Mouse (Mus musculus) myocyte (in vitro differentiated cells): ENCODE data around the gene Auts2. TPM values are rescaled to one million over a fixed set of nuclear protein-coding genes. Genes with fewer than 3 reads are reported as not detected.

Source experiments
- H3K27me3 ChIP-seq: one replicate; pipeline ENCODE4 v1.6.1; 2011; ENCODE audit not compliant: control insufficient read depth, insufficient read depth, insufficient read length
- H3K36me3 ChIP-seq: one replicate; pipeline ENCODE4 v1.6.1; 2011; ENCODE audit not compliant: control insufficient read depth, insufficient read depth
- H3K4me2 ChIP-seq: one replicate; pipeline ENCODE4 v1.6.1; 2011; ENCODE audit warnings: low read depth, control low read depth
- H3K4me3 ChIP-seq: one replicate; pipeline ENCODE4 v1.5.1; 2011; ENCODE audit warnings: mild to moderate bottlenecking, control low read depth, moderate library complexity
- H3K79me2 ChIP-seq: one replicate; pipeline ENCODE4 v1.6.1; 2011; ENCODE audit not compliant: control insufficient read depth, insufficient read depth
- H3ac ChIP-seq: one replicate; pipeline ENCODE4 v1.6.1; 2011; ENCODE audit not compliant: control insufficient read depth, insufficient read length
- CEBPB ChIP-seq: IDR thresholded peaks from 2 replicates; pipeline ENCODE4 v1.6.1; 2011; ENCODE audit warnings: mild to moderate bottlenecking, moderate library complexity; ENCODE audit not compliant: poor library complexity, insufficient read depth, severe bottlenecking
- E2F4 ChIP-seq: IDR thresholded peaks from one replicate; pipeline ENCODE4 v1.6.1; 2011; ENCODE audit warnings: mild to moderate bottlenecking, control low read depth, moderate library complexity; ENCODE audit not compliant: insufficient read depth
- MAX ChIP-seq: IDR thresholded peaks from one replicate; pipeline ENCODE4 v1.6.1; 2011; ENCODE audit warnings: low read depth, mild to moderate bottlenecking, control low read depth
- MYOD1 ChIP-seq, 3 experiments: IDR thresholded peaks; one replicate each; pipeline ENCODE4 v1.6.1; 2011; ENCODE audit warnings: control low read depth in 2 of 3, low read depth in 2 of 3, mild to moderate bottlenecking in 2 of 3, moderate library complexity in 1 of 3; ENCODE audit not compliant: insufficient read length in 2 of 3, control insufficient read depth in 1 of 3
- MYOG ChIP-seq, 3 experiments: IDR thresholded peaks; one replicate each; pipeline ENCODE4 v1.6.1; 2011; ENCODE audit warnings: control low read depth in 2 of 3, low read depth in 2 of 3, mild to moderate bottlenecking in 2 of 3; ENCODE audit not compliant: insufficient read length in 2 of 3, control insufficient read depth in 1 of 3, insufficient read depth in 1 of 3
- POLR2A ChIP-seq: IDR thresholded peaks from one replicate; pipeline ENCODE4 v1.6.1; 2011; ENCODE audit warnings: low read depth, mild to moderate bottlenecking, control low read depth, moderate library complexity; ENCODE audit not compliant: insufficient read length
- POLR2AphosphoS2 ChIP-seq: IDR thresholded peaks from one replicate; pipeline ENCODE4 v1.6.1; 2011; ENCODE audit warnings: low read depth, control low read depth; ENCODE audit not compliant: insufficient read length
- REST ChIP-seq: IDR thresholded peaks from one replicate; pipeline ENCODE4 v1.6.1; 2011; ENCODE audit warnings: mild to moderate bottlenecking, control low read depth, moderate library complexity; ENCODE audit not compliant: insufficient read depth, insufficient read length
- SRF ChIP-seq: IDR thresholded peaks from one replicate; pipeline ENCODE4 v1.6.1; 2011; ENCODE audit warnings: low read depth; ENCODE audit not compliant: control insufficient read depth, insufficient read length
- TCF12 ChIP-seq: IDR thresholded peaks from one replicate; pipeline ENCODE4 v1.6.1; 2011; ENCODE audit warnings: mild to moderate bottlenecking, control low read depth; ENCODE audit not compliant: poor library complexity, insufficient read depth, severe bottlenecking
- TCF3 ChIP-seq: IDR thresholded peaks from one replicate; pipeline ENCODE4 v1.6.1; 2011; ENCODE audit warnings: low read depth, control low read depth; ENCODE audit not compliant: insufficient read length
- USF1 ChIP-seq: IDR thresholded peaks from one replicate; pipeline ENCODE4 v1.6.1; 2011; ENCODE audit warnings: low read depth, mild to moderate bottlenecking, control low read depth, moderate library complexity
- polyA plus RNA-seq: library from polyadenylated mRNA; unstranded; fragments of >200 nt; fragmentation: generic; extraction: Trizol; gene quantifications from one replicate; pipeline ENCODE4 v1.2.1, GENCODE M21; 2012; ENCODE audit warnings: missing spikeins

The Auts2 gene
- polyA plus RNA-seq, 1 experiment: 8.0 TPM

GRCm38 (mm10) chr5:132314300-132314699 lies 228.8 kb downstream of the Auts2 start:
- no peak overlapping the region for H3ac ChIP-seq
- no peak for TF ChIP-seq MAX
- no peaks in the 10 kb centered on the region for H3K36me3 ChIP-seq
- H3K79me2 ChIP-seq: no peaks in the 10 kb centered on the region
- H3K4me2 ChIP-seq: no peak overlapping the region
- H3K27me3 ChIP-seq: no peaks in the 10 kb centered on the region
- H3K4me3 ChIP-seq: no peak overlapping the region

- no peak overlapping the region for H3K4me3 ChIP-seq
- H3K4me2 ChIP-seq: no peak overlapping the region
- H3K36me3 ChIP-seq: no peaks in the 10 kb centered on the region
- H3ac ChIP-seq: no peak overlapping the region
- H3K27me3 ChIP-seq: no peaks in the 10 kb centered on the region
- H3K79me2 ChIP-seq: no peaks in the 10 kb centered on the region
- TF ChIP-seq MYOD1 (IDR thresholded peaks at IDR 0.05; ENCODE audit: control insufficient read depth in 1 of 3, insufficient read length in 2 of 3, low read depth in 2 of 3) (no peak), USF1 (no peak), POLR2AphosphoS2 (no peak), MAX (no peak), SRF (no peak), TCF12 (no peak), POLR2A (no peak), MYOG (IDR thresholded peaks at IDR 0.05; ENCODE audit: control insufficient read depth in 1 of 3, insufficient read depth in 1 of 3, insufficient read length in 2 of 3, low read depth in 2 of 3) (no peak)
Observed at GRCm38 (mm10) chr5:132307000-132307399, 236.1 kb downstream of the Auts2 start.

GRCm38 (mm10) chr5:132305354-132305934 lies 237.7 kb downstream of the Auts2 start:
- Histone ChIP-seq H3K79me2 (no peaks in the 10 kb centered on the region), H3K4me3 (no peak overlapping the region), H3K27me3 (no peaks in the 10 kb centered on the region), H3ac (no peak overlapping the region), H3K36me3 (no peaks in the 10 kb centered on the region), H3K4me2 (no peak overlapping the region)
- TF ChIP-seq CEBPB: no peak
- no peak for TF ChIP-seq MAX
- no peak for TF ChIP-seq TCF3
- no peak for TF ChIP-seq USF1

GRCm38 (mm10) chr5:132302778-132303177 lies 240.4 kb downstream of the Auts2 start:
- Histone ChIP-seq H3K79me2 (no peaks in the 10 kb centered on the region), H3K4me3 (no peak overlapping the region), H3ac (no peak overlapping the region), H3K4me2 (no peak overlapping the region), H3K36me3 (no peaks in the 10 kb centered on the region), H3K27me3 (no peaks in the 10 kb centered on the region)
- TF ChIP-seq TCF3: no peak
- TF ChIP-seq USF1: no peak
- no peak for TF ChIP-seq MAX
- TF ChIP-seq E2F4: no peak
- no peak for TF ChIP-seq MYOD1 (IDR thresholded peaks at IDR 0.05; ENCODE audit: control insufficient read depth in 1 of 3, insufficient read length in 2 of 3, low read depth in 2 of 3)
- TF ChIP-seq CEBPB: no peak
- no peak for TF ChIP-seq SRF
- TF ChIP-seq REST: no peak
- no peak for TF ChIP-seq MYOG (IDR thresholded peaks at IDR 0.05; ENCODE audit: control insufficient read depth in 1 of 3, insufficient read depth in 1 of 3, insufficient read length in 2 of 3, low read depth in 2 of 3)
- no peak for TF ChIP-seq TCF12
- no peak for TF ChIP-seq POLR2A
- TF ChIP-seq POLR2AphosphoS2: no peak

GRCm38 (mm10) chr5:132300794-132301193 lies 242.3 kb downstream of the Auts2 start:
- Histone ChIP-seq H3K4me2 (no peak overlapping the region), H3K27me3 (no peaks in the 10 kb centered on the region), H3K36me3 (no peaks in the 10 kb centered on the region), H3K79me2 (no peaks in the 10 kb centered on the region), H3ac (no peak overlapping the region), H3K4me3 (no peak overlapping the region)
- no peak for TF ChIP-seq TCF12
- TF ChIP-seq CEBPB: no peak
- TF ChIP-seq MYOD1 (IDR thresholded peaks at IDR 0.05; ENCODE audit: control insufficient read depth in 1 of 3, insufficient read length in 2 of 3, low read depth in 2 of 3): no peak
- no peak for TF ChIP-seq POLR2AphosphoS2
- TF ChIP-seq TCF3: no peak
- TF ChIP-seq REST: no peak
- no peak for TF ChIP-seq POLR2A
- no peak for TF ChIP-seq MYOG (IDR thresholded peaks at IDR 0.05; ENCODE audit: control insufficient read depth in 1 of 3, insufficient read depth in 1 of 3, insufficient read length in 2 of 3, low read depth in 2 of 3)
- no peak for TF ChIP-seq USF1
- TF ChIP-seq MAX: no peak
